Mouse (Mus musculus) G1E (cell line): ENCODE results near the gene Fam151a.

Experiments
- CTCF ChIP-seq: IDR thresholded peaks from 2 replicates; pipeline ENCODE4 v1.5.1; 2012; ENCODE audit warnings: low read depth, low read length, inconsistent platforms, mixed read lengths
- GATA1 ChIP-seq: IDR thresholded peaks from 2 replicates; pipeline ENCODE4 v1.6.1; 2012; ENCODE audit warnings: borderline replicate concordance, low read length, inconsistent platforms, mixed read lengths
- GATA2 ChIP-seq: IDR thresholded peaks from 2 replicates; pipeline ENCODE4 v1.6.1; 2012; ENCODE audit warnings: low read depth, low read length, inconsistent platforms, borderline replicate concordance
- POLR2AphosphoS5 ChIP-seq: IDR thresholded peaks from 2 replicates; pipeline ENCODE4 v1.6.1; 2012; ENCODE audit warnings: low read depth, low read length, inconsistent platforms; ENCODE audit not compliant: insufficient replicate concordance
- TAL1 ChIP-seq: conservative IDR thresholded peaks from 2 replicates; pipeline ENCODE4 v1.6.1; 2012; ENCODE audit warnings: low read depth, low read length, inconsistent platforms, mixed read lengths

DNA sequence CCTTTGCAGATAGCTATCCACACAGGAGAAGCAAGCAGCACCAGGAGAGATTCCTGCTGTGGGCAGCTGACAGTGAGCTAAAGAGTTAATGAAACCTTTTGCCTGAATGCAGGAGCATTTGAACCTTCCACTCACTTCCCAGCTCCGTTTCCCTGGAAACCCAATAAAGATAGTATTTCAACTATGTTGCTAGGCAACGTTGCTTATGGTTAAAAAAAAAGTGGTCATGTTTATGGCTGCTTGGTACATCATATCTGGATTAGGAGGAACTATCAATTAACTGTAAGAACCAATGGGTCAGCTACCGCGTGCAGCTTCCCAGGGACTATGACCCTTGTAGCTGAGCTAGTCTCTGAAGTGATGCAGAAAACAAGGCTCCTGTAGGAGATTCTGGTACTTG, 32.9 kb upstream of the Fam151a start:
- TF ChIP-seq CTCF: no peak
- no peak for TF ChIP-seq TAL1
- TF ChIP-seq GATA1: no peak
- no peak for TF ChIP-seq GATA2
- TF ChIP-seq POLR2AphosphoS5: no peak
